Comparison of ENCODE assay signal across 21 mouse cellular contexts in the genomic region with DNA sequence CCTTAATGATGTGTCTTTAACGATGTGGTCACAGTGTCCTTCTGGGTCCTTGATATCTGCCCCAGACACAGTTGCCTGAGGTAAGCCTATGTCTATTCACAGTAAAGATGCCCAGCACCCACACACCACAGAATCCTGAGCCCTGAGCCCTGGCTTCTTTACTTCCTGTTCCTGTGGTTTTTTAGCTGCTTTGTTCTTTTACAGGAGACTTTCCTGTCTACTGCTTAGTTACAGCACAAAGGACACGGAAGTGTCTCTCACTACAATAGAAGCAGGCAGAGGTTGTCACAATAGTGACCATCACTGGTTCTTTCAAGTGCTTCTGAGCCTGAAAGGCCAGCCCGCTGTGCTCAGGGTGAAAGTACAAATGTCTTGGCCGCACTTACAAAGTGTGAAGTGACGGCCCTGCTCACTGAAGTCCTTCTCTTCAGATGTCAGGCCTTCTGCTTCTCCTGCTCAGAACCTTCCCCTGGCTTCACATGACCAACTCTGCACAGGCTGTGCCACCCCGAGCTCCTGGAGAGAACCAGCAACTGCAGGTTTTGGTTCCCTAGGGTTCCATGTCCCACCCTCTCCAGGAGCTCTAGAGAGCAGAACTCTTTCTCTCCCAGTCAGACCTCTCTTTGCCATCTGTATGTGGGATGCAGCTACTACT.
A peak's percentile ranks its signal among the peaks of the same experiment; 100 is the strongest.
DNase-seq lines count a peak whose midpoint lies in the region; ATAC-seq lines count a peak whose summit lies in the region.
"Had no signal": no experiment of that assay in that cellular context is flagged by ENCODE, and none has a peak within 500 bp of the region (broad histone marks: within the 10 kb centered on the region; RNA-seq: fewer than 3 reads in every experiment).

No protein-coding gene starts in this region.

- H3K4me3 ChIP-seq in forebrain, embryonic 13.5 days: no peak overlapping the region
- no peak overlapping the region for H3K4me3 ChIP-seq in embryonic facial prominence, embryonic 10.5 days
- H3K4me3 ChIP-seq: left cerebral cortex, adult 2 months; limb, embryonic 12.5 days; neural tube, embryonic 13.5 days; stomach, embryonic 15.5 days had no signal

- H3K36me3 ChIP-seq in forebrain, embryonic 13.5 days (ENCODE audit: poor library complexity, severe bottlenecking): no peaks in the 10 kb centered on the region
- no peaks in the 10 kb centered on the region for H3K36me3 ChIP-seq in embryonic facial prominence, embryonic 10.5 days (replicated peaks)
- H3K36me3 ChIP-seq: G1E; limb, embryonic 12.5 days; neural tube, embryonic 13.5 days; stomach, embryonic 15.5 days had no signal

- 0 out of 2 replicates have a peak, but pooled peaks cover 8% of the 10 kb centered on the region for H3K27me3 ChIP-seq in forebrain, embryonic 13.5 days
- H3K27me3 ChIP-seq in embryonic facial prominence, embryonic 10.5 days (replicated peaks; ENCODE audit: low read depth, poor library complexity, severe bottlenecking): 0 out of 2 replicates have a peak, but pooled peaks cover 13% of the 10 kb centered on the region

- DNase-seq in heart, adult 11 months: peak; percentile 79
- DNase-seq in heart, adult 8-10 months (ENCODE audit: low spot score): no peak
- peak; percentile 16 to 43 for DNase-seq in CD8-positive naive resting alpha-beta T cell, adult 2 months (ENCODE audit: low read depth in 2 of 2, low spot score in 2 of 2)
- peak; percentile 81 for DNase-seq in induced T-regulatory cell, adult 2 months (ENCODE audit: low read depth)
- peak; percentile 45 to 58 for DNase-seq in thymus, postnatal 10 days (ENCODE audit: low spot score in 2 of 2)
- no peak for DNase-seq in neural tube, embryonic 10.5 days (ENCODE audit: extremely low spot score, low spot score)
- no peak for DNase-seq in embryonic facial prominence, embryonic 10.5 days (ENCODE audit: low spot score)
- DNase-seq: adrenal gland, postnatal 25 days; cerebellum, adult 8-10 months; heart, postnatal 10 days; lung, postnatal 4 days; right cerebral cortex, postnatal 4 days had no signal

- ATAC-seq in forebrain, embryonic 13.5 days: no peak
- ATAC-seq: forebrain, embryonic 14.5 days; hindbrain, embryonic 16.5 days; midbrain, embryonic 16.5 days had no signal

- no peaks in the 10 kb centered on the region for H3K4me1 ChIP-seq in forebrain, embryonic 13.5 days
- H3K4me1 ChIP-seq in embryonic facial prominence, embryonic 10.5 days: no peaks in the 10 kb centered on the region
- H3K4me1 ChIP-seq: limb, embryonic 12.5 days; stomach, embryonic 15.5 days had no signal

- H3K9me3 ChIP-seq in forebrain, embryonic 13.5 days (replicated peaks): no peaks in the 10 kb centered on the region
- no peaks in the 10 kb centered on the region for H3K9me3 ChIP-seq in embryonic facial prominence, embryonic 10.5 days
- H3K9me3 ChIP-seq: limb, embryonic 12.5 days; neural tube, embryonic 13.5 days; stomach, embryonic 15.5 days had no signal

- WGBS in forebrain, embryonic 13.5 days: 67% methylated on average over 6 of the region's 6 CpGs
- 73% methylated on average over 6 of the region's 6 CpGs for WGBS in embryonic facial prominence, embryonic 10.5 days

- H3K4me2 ChIP-seq in forebrain, embryonic 13.5 days: no peak overlapping the region
- H3K4me2 ChIP-seq: limb, embryonic 12.5 days; neural tube, embryonic 13.5 days; stomach, embryonic 15.5 days had no signal

- no peak overlapping the region for H3K27ac ChIP-seq in forebrain, embryonic 13.5 days
- no peak overlapping the region for H3K27ac ChIP-seq in embryonic facial prominence, embryonic 10.5 days (replicated peaks)
- H3K27ac ChIP-seq: left cerebral cortex, adult 2 months; limb, embryonic 12.5 days; neural tube, embryonic 13.5 days; stomach, embryonic 15.5 days had no signal

- H3K9ac ChIP-seq in forebrain, embryonic 13.5 days: no peak overlapping the region
- H3K9ac ChIP-seq: limb, embryonic 12.5 days; neural tube, embryonic 13.5 days; stomach, embryonic 15.5 days had no signal

Comparison
In these comparisons a context has a peak if more than half of its experiments do, and no peak if none do; other contexts are left out.
1. DNase-seq: peak in heart, adult 11 months (single experiment), CD8-positive naive resting alpha-beta T cell, adult 2 months (2 of 2), induced T-regulatory cell, adult 2 months (single experiment) and thymus, postnatal 10 days (2 of 2); none in heart, adult 8-10 months (single experiment), neural tube, embryonic 10.5 days (single experiment) and embryonic facial prominence, embryonic 10.5 days (single experiment).